Mouse (Mus musculus) lung, postnatal 10 days (tissue): ENCODE data around the gene Dvl2.

Experiments used
- DNase-seq: peaks from one replicate; pipeline ENCODE4 v3.0.0; 2021

Dvl2 gene

GRCm38 (mm10) chr11:70029829-70030550, 29.6 kb downstream of the Dvl2 start:
- no peak for DNase-seq

- DNase-seq, result no peak
Observed at GRCm38 (mm10) chr11:70030651-70031320, 30.4 kb downstream of the Dvl2 start.

GRCm38 (mm10) chr11:70031321-70031670, 30.9 kb downstream of the Dvl2 start:
- no peak for DNase-seq

GRCm38 (mm10) chr11:70038174-70038573, 37.8 kb downstream of the Dvl2 start:
- no peak for DNase-seq

GRCm38 (mm10) chr11:70039631-70040030, 39.2 kb downstream of the Dvl2 start:
- no peak for DNase-seq

GRCm38 (mm10) chr11:70040184-70040583, 39.8 kb downstream of the Dvl2 start:
- DNase-seq, result no peak

GRCm38 (mm10) chr11:70042309-70043085, 42.1 kb downstream of the Dvl2 start:
- DNase-seq, result no peak

- no peak for DNase-seq
Observed at GRCm38 (mm10) chr11:70043665-70044064, 43.3 kb downstream of the Dvl2 start.

- no peak for DNase-seq
Observed at GRCm38 (mm10) chr11:70045435-70045834, 45.0 kb downstream of the Dvl2 start.

GRCm38 (mm10) chr11:70049366-70049765, 49.0 kb downstream of the Dvl2 start:
- DNase-seq, result no peak

- DNase-seq, result peak; percentile 22
Observed at GRCm38 (mm10) chr11:70049816-70050215, 49.4 kb downstream of the Dvl2 start.

- no peak for DNase-seq
Observed at GRCm38 (mm10) chr11:70053156-70053555, 52.8 kb downstream of the Dvl2 start.

GRCm38 (mm10) chr11:70053898-70054570, 53.6 kb downstream of the Dvl2 start, which contains the start of gene Asgr1:
Asgr1 (plus strand) TSS chr11:70054085.
- no peak for DNase-seq

GRCm38 (mm10) chr11:70055618-70056214, 55.3 kb downstream of the Dvl2 start:
- peak; percentile 83 for DNase-seq

- no peak for DNase-seq
Observed at GRCm38 (mm10) chr11:70057805-70058204, 57.4 kb downstream of the Dvl2 start.

- DNase-seq, result no peak
Observed at GRCm38 (mm10) chr11:70059930-70060329, 59.5 kb downstream of the Dvl2 start.
